Mouse (Mus musculus) stomach, postnatal 0 days (tissue): ENCODE measurements around the gene Ykt6. TPM values are rescaled to one million over a fixed set of nuclear protein-coding genes. Genes with fewer than 3 reads are reported as not detected.

Experiments
- ATAC-seq: fragments of 200-750 bp; cut with Nextera tagmentation; 2 replicates; pipeline ENCODE4 v1.8.0; 2017; ENCODE audit not compliant: low FRiP score, low TSS enrichment
- DNase-seq: peaks from one replicate; pipeline ENCODE4 v3.0.0-alpha.2; 2016; ENCODE audit warnings: low spot score
- H3K27ac ChIP-seq: fragments of 300-500 bp; sonication (generic); replicated peaks from 2 replicates; pipeline ENCODE4 v1.5.1; 2014; ENCODE audit warnings: mild to moderate bottlenecking, control low read depth
- H3K27me3 ChIP-seq: fragments of 300-500 bp; sonication (generic); 2 replicates; pipeline ENCODE4 v1.6.1; 2014; ENCODE audit warnings: low read length; ENCODE audit not compliant: control insufficient read depth, insufficient read depth
- H3K36me3 ChIP-seq: fragments of 300-500 bp; sonication (generic); 2 replicates; pipeline ENCODE4 v1.6.1; 2014; ENCODE audit warnings: low read length, mixed read lengths; ENCODE audit not compliant: control insufficient read depth, insufficient read depth
- H3K4me1 ChIP-seq: fragments of 300-500 bp; sonication (generic); replicated peaks from 2 replicates; pipeline ENCODE4 v1.6.1; 2014; ENCODE audit warnings: antibody characterized with exemption; ENCODE audit not compliant: control insufficient read depth, insufficient read depth
- H3K4me2 ChIP-seq: fragments of 300-500 bp; sonication (generic); replicated peaks from 2 replicates; pipeline ENCODE4 v1.6.1; 2014; ENCODE audit warnings: low read depth, mild to moderate bottlenecking, control low read depth, moderate library complexity
- H3K4me3 ChIP-seq: fragments of 300-500 bp; sonication (generic); 2 replicates; pipeline ENCODE4 v1.5.1; 2014; ENCODE audit warnings: low read depth, low read length, control low read depth
- H3K9ac ChIP-seq: fragments of 300-500 bp; sonication (generic); 2 replicates; pipeline ENCODE4 v1.6.1; 2014; ENCODE audit warnings: mild to moderate bottlenecking, low read length, control low read depth, mixed read lengths
- H3K9me3 ChIP-seq: fragments of 300-500 bp; sonication (generic); 2 replicates; pipeline ENCODE4 v1.6.1; 2016; ENCODE audit warnings: low read length; ENCODE audit not compliant: control insufficient read depth
- CTCF ChIP-seq: IDR thresholded peaks from 2 replicates; pipeline ENCODE4 v1.5.1; 2016; ENCODE audit warnings: antibody characterized with exemption, low read depth, mild to moderate bottlenecking, moderate library complexity
- EP300 ChIP-seq: optimal IDR thresholded peaks from 2 replicates; pipeline ENCODE3; 2016; ENCODE audit warnings: antibody characterized with exemption
- WGBS: fragments of 180-500 bp; shearing (Covaris S2); extraction: QIAGEN DNeasy Blood & Tissue Kit; methylation state at CpG from one replicate; pipeline ENCODE4 v1.1.7; 2014; 5-methylcytosine and 5-hydroxymethylcytosine counted together
- polyA plus RNA-seq: library from polyadenylated mRNA; unstranded; fragments of >200 nt; fragmentation: Nextera tagmentation; extraction: Ambion mirVana; gene quantifications from 2 replicates; pipeline ENCODE4 v1.2.1, GENCODE M21; 2015

Ykt6 gene
- polyA plus RNA-seq, 1 experiment from 2014 or later = 47.0 TPM

- no peak overlapping the region for H3K27ac ChIP-seq
Measured at GRCm38 (mm10) chr11:5968223-5968622, 12.7 kb downstream of the Ykt6 start.

DNA sequence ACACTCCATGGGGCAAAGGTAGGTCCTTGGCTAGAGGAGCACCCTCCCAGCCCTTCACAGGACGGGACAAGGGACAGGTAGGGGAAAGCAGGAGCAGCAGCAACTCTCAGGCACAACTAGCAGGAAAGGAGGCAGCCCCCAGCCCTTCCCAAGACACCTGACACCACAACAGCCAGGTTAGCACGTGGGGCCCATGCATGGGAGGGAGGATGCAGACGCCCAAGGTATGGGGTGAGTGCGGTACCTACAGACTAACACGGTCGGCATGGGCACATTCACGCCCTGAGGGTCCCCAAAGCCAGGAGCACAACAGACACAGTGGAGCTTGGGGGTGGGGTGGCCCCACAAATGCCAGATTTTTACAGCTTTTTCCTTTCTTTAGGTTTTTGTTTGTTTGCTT, 15.7 kb downstream of the Ykt6 start:
- 0 out of 2 replicates have a peak, but pooled peaks cover 3% of the 10 kb centered on the region for H3K36me3 ChIP-seq
- no peak overlapping the region for H3K4me2 ChIP-seq
- no peak overlapping the region for H3K9ac ChIP-seq
- H3K27me3 ChIP-seq = no peaks in the 10 kb centered on the region
- no peak overlapping the region for H3K4me3 ChIP-seq
- no peak for DNase-seq
- H3K27ac ChIP-seq = no peak overlapping the region
- no peaks in the 10 kb centered on the region for H3K9me3 ChIP-seq
- no peak for ATAC-seq
- no peaks in the 10 kb centered on the region for H3K4me1 ChIP-seq
- WGBS = 56% methylated on average over 7 of the region's 7 CpGs
- TF ChIP-seq EP300 (no peak), CTCF (no peak)

More at GRCm38 (mm10) chr11:5968223-5968622, 12.7 kb downstream of the Ykt6 start:
- Histone ChIP-seq H3K4me3 (no peak overlapping the region), H3K27me3 (no peaks in the 10 kb centered on the region), H3K9ac (no peak overlapping the region), H3K9me3 (no peaks in the 10 kb centered on the region), H3K36me3 (peaks cover 23% of the 10 kb centered on the region), H3K4me2 (no peak overlapping the region), H3K4me1 (no peaks in the 10 kb centered on the region)
- no peak for DNase-seq
- TF ChIP-seq CTCF = no peak
- no peak for TF ChIP-seq EP300
- 67% methylated on average over 6 of the region's 6 CpGs for WGBS
- ATAC-seq = no peak

- Histone ChIP-seq H3K4me3 (no peak overlapping the region), H3K4me2 (no peak overlapping the region), H3K9me3 (no peaks in the 10 kb centered on the region), H3K9ac (no peak overlapping the region), H3K27me3 (no peaks in the 10 kb centered on the region), H3K4me1 (no peaks in the 10 kb centered on the region), H3K36me3 (no peaks in the 10 kb centered on the region), H3K27ac (no peak overlapping the region)
- ATAC-seq (no peak), DNase-seq (peak; percentile 34)
- no peak for TF ChIP-seq EP300
- no peak for TF ChIP-seq CTCF
- 20% methylated on average over 7 of the region's 7 CpGs for WGBS
Measured at GRCm38 (mm10) chr11:5973151-5973550, 17.7 kb downstream of the Ykt6 start.

GRCm38 (mm10) chr11:5974053-5974452, 18.6 kb downstream of the Ykt6 start:
- H3K4me2 ChIP-seq = no peak overlapping the region
- 80% methylated on average over 6 of the region's 6 CpGs for WGBS
- DNase-seq (no peak), ATAC-seq (no peak)
- no peaks in the 10 kb centered on the region for H3K27me3 ChIP-seq
- no peak for TF ChIP-seq CTCF
- TF ChIP-seq EP300 = no peak
- no peaks in the 10 kb centered on the region for H3K36me3 ChIP-seq
- H3K4me3 ChIP-seq = no peak overlapping the region
- H3K4me1 ChIP-seq = no peaks in the 10 kb centered on the region
- H3K9me3 ChIP-seq = no peaks in the 10 kb centered on the region
- no peak overlapping the region for H3K9ac ChIP-seq
- H3K27ac ChIP-seq = no peak overlapping the region

DNA sequence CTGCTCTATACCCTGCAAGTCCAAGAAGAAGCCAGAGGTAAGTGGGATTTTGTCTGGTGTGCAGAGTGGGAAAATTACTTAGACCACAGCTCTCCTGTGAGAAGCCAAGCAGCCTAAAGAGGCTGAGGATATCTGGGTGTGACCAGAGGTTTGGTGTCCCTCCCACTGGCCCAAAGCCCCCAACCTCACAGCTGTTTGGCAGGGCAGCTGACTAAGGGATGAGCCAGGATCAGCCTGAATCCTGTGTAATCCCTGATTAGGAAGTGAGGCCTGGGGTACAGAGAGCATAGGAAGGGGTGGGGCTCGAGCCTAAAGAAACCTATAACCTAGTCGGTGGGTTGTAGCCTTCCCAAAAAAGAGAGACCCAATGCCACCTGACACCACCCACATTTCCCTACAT, 19.6 kb downstream of the Ykt6 start:
- DNase-seq (no peak), ATAC-seq (no peak)
- TF ChIP-seq CTCF (no peak), EP300 (no peak)
- Histone ChIP-seq H3K4me2 (no peak overlapping the region), H3K27ac (no peak overlapping the region), H3K4me1 (no peaks in the 10 kb centered on the region), H3K9ac (no peak overlapping the region), H3K4me3 (no peak overlapping the region), H3K9me3 (no peaks in the 10 kb centered on the region), H3K27me3 (no peaks in the 10 kb centered on the region), H3K36me3 (no peaks in the 10 kb centered on the region)
- WGBS = 72% methylated on average over 2 of the region's 2 CpGs

- Histone ChIP-seq H3K9ac (no peak overlapping the region), H3K4me1 (no peaks in the 10 kb centered on the region), H3K27me3 (no peaks in the 10 kb centered on the region), H3K4me2 (no peak overlapping the region), H3K4me3 (no peak overlapping the region), H3K27ac (no peak overlapping the region), H3K36me3 (no peaks in the 10 kb centered on the region), H3K9me3 (no peaks in the 10 kb centered on the region)
- no peak for ATAC-seq
- 17% methylated on average over 9 of the region's 9 CpGs for WGBS
- DNase-seq = no peak
- TF ChIP-seq CTCF (no peak), EP300 (no peak)
Measured at GRCm38 (mm10) chr11:5976106-5976505, 20.6 kb downstream of the Ykt6 start.
